Mouse (Mus musculus): ENCODE results near the gene Gm4787. TPM values are rescaled to one million over a fixed set of nuclear protein-coding genes. Genes with fewer than 3 reads are reported as not detected.
"Not testable (repeated sequence)": the region's sequence is repeated elsewhere in the genome, so short reads cannot be mapped to it uniquely, and the experiment has no call there.

Gm4787 gene
- polyA plus RNA-seq (2015; fragmentation: Nextera tagmentation; extraction: Ambion mirVana) = 0.28 and 0.51 TPM in 2 replicates

GRCm38 (mm10) chr12:81379364-81379763 is at the start of gene Gm4787:
TSS of gene Gm4787 (minus strand) at chr12:81379464.
- H3K4me3 ChIP-seq; ATAC-seq (ENCODE audit: low FRiP score, low read depth); H3K36me3 ChIP-seq; H3K4me2 ChIP-seq; H3K9me3 ChIP-seq; H3K9ac ChIP-seq; H3K27ac ChIP-seq (replicated peaks); H3K27me3 ChIP-seq; H3K4me1 ChIP-seq (replicated peaks): not testable (repeated sequence)
- 61% methylated on average over 1 of the region's 1 CpGs for WGBS

- Histone ChIP-seq H3K4me1 (replicated peaks) (no peaks in the 10 kb centered on the region), H3K9ac (no peak within 1 kb of the TSS), H3K9me3 (0 out of 2 replicates have a peak, but pooled peaks cover 7% of the 10 kb centered on the region), H3K27me3 (no peaks in the 10 kb centered on the region), H3K4me2 (no peak within 1 kb of the TSS), H3K27ac (replicated peaks) (no peak within 1 kb of the TSS), H3K36me3 (peaks cover 6% of the 10 kb centered on the region; the same call in 1 of the 2 replicates), H3K4me3 (no peak within 1 kb of the TSS)
- ATAC-seq (ENCODE audit: low FRiP score, low read depth) = no peak
- WGBS = 92% methylated on average over 1 of the region's 1 CpGs
Measured at GRCm38 (mm10) chr12:81421846-81422245, 42.6 kb upstream of the Gm4787 start, which contains the start of gene Adam4. TSS of gene Adam4 (minus strand) at chr12:81421946.

- no peak for ATAC-seq (ENCODE audit: low FRiP score, low read depth)
- Histone ChIP-seq H3K36me3 (no peaks in the 10 kb centered on the region), H3K4me2 (no peak overlapping the region), H3K9me3 (no peaks in the 10 kb centered on the region), H3K4me3 (no peak overlapping the region), H3K27ac (replicated peaks) (no peak overlapping the region), H3K4me1 (replicated peaks) (no peaks in the 10 kb centered on the region), H3K27me3 (no peaks in the 10 kb centered on the region), H3K9ac (no peak overlapping the region)
- 76% methylated on average over 3 of the region's 3 CpGs for WGBS
Measured at GRCm38 (mm10) chr12:81413211-81413610, 33.9 kb upstream of the Gm4787 start.

- H3K4me2 ChIP-seq = no peak overlapping the region
Measured at GRCm38 (mm10) chr12:81408966-81409365, 29.7 kb upstream of the Gm4787 start.

GRCm38 (mm10) chr12:81402187-81402586 is 22.9 kb upstream of the Gm4787 start:
- no peak overlapping the region for H3K27ac ChIP-seq (replicated peaks)
- ATAC-seq (ENCODE audit: low FRiP score, low read depth) = no peak

More at GRCm38 (mm10) chr12:81408966-81409365, 29.7 kb upstream of the Gm4787 start:
- no peak for ATAC-seq (ENCODE audit: low FRiP score, low read depth)
- Histone ChIP-seq H3K27me3 (no peaks in the 10 kb centered on the region), H3K4me1 (replicated peaks) (no peaks in the 10 kb centered on the region), H3K27ac (replicated peaks) (no peak overlapping the region), H3K9me3 (no peaks in the 10 kb centered on the region), H3K4me3 (no peak overlapping the region), H3K9ac (no peak overlapping the region), H3K36me3 (no peaks in the 10 kb centered on the region)
- WGBS = 90% methylated on average over 3 of the region's 3 CpGs

GRCm38 (mm10) chr12:81333841-81334240 is 45.4 kb downstream of the Gm4787 start:
- WGBS = 63% methylated on average over 5 of the region's 5 CpGs
- no peaks in the 10 kb centered on the region for H3K36me3 ChIP-seq
- peaks cover 25% of the 10 kb centered on the region for H3K4me1 ChIP-seq (replicated peaks)
- no peaks in the 10 kb centered on the region for H3K9me3 ChIP-seq
- no peak for ATAC-seq (ENCODE audit: low FRiP score, low read depth)
- H3K4me3 ChIP-seq = peak overlapping the region; percentile 64
- 0 out of 2 replicates have a peak, but pooled peaks cover 4% of the 10 kb centered on the region for H3K27me3 ChIP-seq
- H3K9ac ChIP-seq = peak overlapping the region; percentile 83
- peak overlapping the region; percentile 90 for H3K4me2 ChIP-seq
- peak overlapping the region; percentile 91 for H3K27ac ChIP-seq (replicated peaks)

More at GRCm38 (mm10) chr12:81402187-81402586, 22.9 kb upstream of the Gm4787 start:
- Histone ChIP-seq H3K9ac (no peak overlapping the region), H3K4me3 (no peak overlapping the region), H3K4me1 (replicated peaks) (no peaks in the 10 kb centered on the region), H3K36me3 (no peaks in the 10 kb centered on the region), H3K4me2 (no peak overlapping the region), H3K27me3 (no peaks in the 10 kb centered on the region), H3K9me3 (no peaks in the 10 kb centered on the region)
- WGBS = 15% methylated on average over 1 of the region's 1 CpGs

- peak; percentile 82 for ATAC-seq (ENCODE audit: low FRiP score, low read depth)
- no peaks in the 10 kb centered on the region for H3K9me3 ChIP-seq
- peak within 1 kb of the TSS; percentile 64 for H3K4me3 ChIP-seq
- H3K36me3 ChIP-seq = no peaks in the 10 kb centered on the region
- H3K4me1 ChIP-seq (replicated peaks) = peaks cover 25% of the 10 kb centered on the region
- peak within 1 kb of the TSS; percentile 90 for H3K4me2 ChIP-seq
- WGBS = under 1% methylated on average over 44 of the region's 47 CpGs
- peak within 1 kb of the TSS; percentile 91 for H3K27ac ChIP-seq (replicated peaks)
- H3K9ac ChIP-seq = peak within 1 kb of the TSS; percentile 83
- 0 out of 2 replicates have a peak, but pooled peaks cover 4% of the 10 kb centered on the region for H3K27me3 ChIP-seq
Measured at GRCm38 (mm10) chr12:81332875-81333421, 46.3 kb downstream of the Gm4787 start, which contains the start of gene Slc8a3. TSS of gene Slc8a3 (minus strand) at chr12:81333180.

GRCm38 (mm10) chr12:81331937-81332874 is 47.1 kb downstream of the Gm4787 start:
- no peaks in the 10 kb centered on the region for H3K9me3 ChIP-seq
- H3K27me3 ChIP-seq = 0 out of 2 replicates have a peak, but pooled peaks cover 4% of the 10 kb centered on the region
- H3K9ac ChIP-seq = peak overlapping the region; percentile 83
- H3K4me3 ChIP-seq = peak overlapping the region; percentile 64
- peak overlapping the region; percentile 90 for H3K4me2 ChIP-seq
- WGBS = 1% methylated on average over 52 of the region's 54 CpGs
- H3K4me1 ChIP-seq (replicated peaks) = peaks cover 25% of the 10 kb centered on the region
- H3K27ac ChIP-seq (replicated peaks) = peak overlapping the region; percentile 91
- peak; percentile 82 for ATAC-seq (ENCODE audit: low FRiP score, low read depth)
- H3K36me3 ChIP-seq = no peaks in the 10 kb centered on the region

GRCm38 (mm10) chr12:81331046-81331638 is 48.1 kb downstream of the Gm4787 start:
- H3K4me3 ChIP-seq = peak overlapping the region; percentile 64
- H3K27ac ChIP-seq (replicated peaks) = peak overlapping the region; percentile 91
- no peak for ATAC-seq (ENCODE audit: low FRiP score, low read depth)
- no peaks in the 10 kb centered on the region for H3K36me3 ChIP-seq
- peak overlapping the region; percentile 90 for H3K4me2 ChIP-seq
- H3K27me3 ChIP-seq = 0 out of 2 replicates have a peak, but pooled peaks cover 4% of the 10 kb centered on the region
- WGBS = 43% methylated on average over 5 of the region's 5 CpGs
- H3K9me3 ChIP-seq = no peaks in the 10 kb centered on the region
- H3K4me1 ChIP-seq (replicated peaks) = peaks cover 25% of the 10 kb centered on the region
- H3K9ac ChIP-seq = peak overlapping the region; percentile 26; the same call in 1 of the 2 replicates

Data from hindbrain, embryonic 15.5 days (tissue).